Mouse (Mus musculus) embryonic facial prominence, embryonic 11.5 days (tissue): ENCODE measurements around the gene Rcc2. TPM values are rescaled to one million over a fixed set of nuclear protein-coding genes. Genes with fewer than 3 reads are reported as not detected.

Source experiments
- microRNA-seq: library from miRNA; unstranded; fragments of <30 nt; microRNA quantifications from one replicate; pipeline ENCODE4, GENCODE M21; 2016; ENCODE audit warnings: borderline number of aligned reads
- polyA plus RNA-seq: library from polyadenylated mRNA; unstranded; fragments of >200 nt; fragmentation: Nextera tagmentation; extraction: Ambion mirVana; gene quantifications from 2 replicates; pipeline ENCODE4 v1.2.1, GENCODE M21; 2014

Gene Rcc2
- polyA plus RNA-seq, 1 experiment from 2014 or later, result 87.5 TPM

Small RNAs within 50 kb of the gene (microRNA-seq; reads per million reads assigned to microRNA genes)
- gene Gm23045, result not detected
- not detected for gene Gm25951

Other genes starting within 250 kb of the Rcc2 start
- 8.7 and 10.5 TPM in 2 replicates for gene Arhgef10l, start 34.5 kb upstream of the Rcc2 start, polyA plus RNA-seq
- not detected in 2 replicates for gene Padi6, start 42.1 kb downstream of the Rcc2 start, polyA plus RNA-seq
- 0.18 and 0.20 TPM in 2 replicates for gene Padi4, start 73.7 kb downstream of the Rcc2 start, polyA plus RNA-seq
- gene Padi3, start 110.1 kb downstream of the Rcc2 start, polyA plus RNA-seq, result not detected in 2 replicates
- gene Padi1, start 145.2 kb downstream of the Rcc2 start, polyA plus RNA-seq, result 0.07 and 0.13 TPM in 2 replicates
- gene Padi2, start 205.8 kb downstream of the Rcc2 start, polyA plus RNA-seq, result 2.4 and 2.5 TPM in 2 replicates